Mouse (Mus musculus) CH12.LX (cell line): ENCODE measurements at regions not wholly inside any gene's neighbourhood (a gene's known extent, or its start where the extent isn't known, plus 50 kb on each side); places are given as distances from the start of the nearest gene placed in this dataset.
A peak's percentile ranks its signal among the peaks of the same experiment; 100 is the strongest.

ENCODE experiments used
- DNase-seq: peaks from one replicate; pipeline ENCODE4 v3.0.0-alpha.2; 2013; ENCODE audit errors: extremely low read depth
- H3K27ac ChIP-seq: 2 replicates; pipeline ENCODE4 v1.5.1; 2012; ENCODE audit warnings: low read depth, mild to moderate bottlenecking, control low read depth, moderate library complexity; ENCODE audit not compliant: insufficient read depth
- H3K27me3 ChIP-seq: replicated peaks from 2 replicates; pipeline ENCODE3; 2012; ENCODE audit warnings: inconsistent platforms
- H3K36me3 ChIP-seq, 2 experiments: replicated peaks in 1 of 2; 2 replicates each; pipeline versions ENCODE3 to v1.6.1; 2012; ENCODE audit warnings: inconsistent platforms in 1 of 2, low read length in 1 of 2, mild to moderate bottlenecking in 1 of 2, mixed read lengths in 1 of 2, moderate library complexity in 1 of 2; ENCODE audit not compliant: control insufficient read depth in 1 of 2, insufficient read depth in 1 of 2
- H3K4me1 ChIP-seq, 2 experiments: 2 replicates each; pipeline ENCODE4 v1.6.1; 2012; ENCODE audit warnings: inconsistent platforms in 1 of 2, moderate library complexity in 1 of 2; ENCODE audit not compliant: insufficient read depth in 2 of 2, control insufficient read depth in 1 of 2
- H3K4me2 ChIP-seq: 2 replicates; pipeline ENCODE4 v1.6.1; 2012; ENCODE audit warnings: low read depth, mild to moderate bottlenecking, control low read depth; ENCODE audit not compliant: poor library complexity, insufficient read depth, severe bottlenecking
- H3K4me3 ChIP-seq, 3 experiments: fragments of 150-350 bp in 1 of 3; sonication (generic) in 1 of 3; replicated peaks in 1 of 3; 2 replicates each; pipeline versions ENCODE3 to v1.5.1; 2011 to 2012; ENCODE audit warnings: low read depth in 2 of 3, low read length in 2 of 3, mild to moderate bottlenecking in 2 of 3, moderate library complexity in 2 of 3, control low read depth in 1 of 3, improper control_type of control experiment in 1 of 3, inconsistent platforms in 1 of 3, mixed read lengths in 1 of 3; ENCODE audit not compliant: poor library complexity in 1 of 3
- H3K79me2 ChIP-seq: replicated peaks from 2 replicates; pipeline ENCODE4 v1.6.1; 2012; ENCODE audit warnings: mild to moderate bottlenecking, moderate library complexity; ENCODE audit not compliant: control insufficient read depth, poor library complexity, insufficient read depth, severe bottlenecking; ENCODE audit errors: extremely low read depth
- H3K9ac ChIP-seq: 2 replicates; pipeline ENCODE4 v1.6.1; 2012; ENCODE audit warnings: low read depth, mild to moderate bottlenecking, control low read depth, moderate library complexity; ENCODE audit not compliant: insufficient read depth
- H3K9me3 ChIP-seq: replicated peaks from 2 replicates; pipeline ENCODE3; 2012; ENCODE audit warnings: low read length, inconsistent platforms, mixed read lengths
- BHLHE40 ChIP-seq: IDR thresholded peaks from 2 replicates; pipeline ENCODE4 v1.6.1; 2011; ENCODE audit warnings: mild to moderate bottlenecking, low read depth, low read length, improper control_type of control experiment
- CHD1 ChIP-seq: IDR thresholded peaks from 2 replicates; pipeline ENCODE4 v1.6.1; 2012; ENCODE audit warnings: low read depth, low read length, improper control_type of control experiment, inconsistent platforms
- CHD2 ChIP-seq: IDR thresholded peaks from 2 replicates; pipeline ENCODE4 v1.6.1; 2011; ENCODE audit warnings: low read length, improper control_type of control experiment
- E2F4 ChIP-seq: IDR thresholded peaks from 2 replicates; pipeline ENCODE4 v1.6.1; 2011; ENCODE audit warnings: low read depth, low read length, improper control_type of control experiment; ENCODE audit not compliant: insufficient replicate concordance
- EP300 ChIP-seq: IDR thresholded peaks from 2 replicates; pipeline ENCODE4 v1.6.1; 2011; ENCODE audit warnings: low read length, improper control_type of control experiment
- ETS1 ChIP-seq: conservative IDR thresholded peaks from 2 replicates; pipeline ENCODE4 v1.6.1; 2012; ENCODE audit warnings: low read depth, mild to moderate bottlenecking, inconsistent platforms, low read length, improper control_type of control experiment, moderate library complexity
- IRF4 ChIP-seq: IDR thresholded peaks from 2 replicates; pipeline ENCODE4 v1.6.1; 2014; ENCODE audit warnings: low read depth, mild to moderate bottlenecking, inconsistent platforms, low read length, improper control_type of control experiment
- JUND ChIP-seq: conservative IDR thresholded peaks from 2 replicates; pipeline ENCODE4 v1.6.1; 2011; ENCODE audit warnings: low read depth, low read length, improper control_type of control experiment
- KAT2A ChIP-seq: IDR thresholded peaks from 2 replicates; pipeline ENCODE4 v1.6.1; 2012; ENCODE audit warnings: low read length, improper control_type of control experiment, inconsistent platforms; ENCODE audit not compliant: insufficient replicate concordance
- MAFK ChIP-seq: IDR thresholded peaks from 2 replicates; pipeline ENCODE4 v1.6.1; 2011; ENCODE audit warnings: low read length, improper control_type of control experiment; ENCODE audit not compliant: insufficient replicate concordance
- MAZ ChIP-seq: IDR thresholded peaks from 2 replicates; pipeline ENCODE4 v1.6.1; 2012; ENCODE audit warnings: low read depth, mild to moderate bottlenecking, inconsistent platforms, low read length, improper control_type of control experiment, moderate library complexity
- NELFE ChIP-seq: IDR thresholded peaks from 2 replicates; pipeline ENCODE4 v1.6.1; 2011; ENCODE audit warnings: low read depth, low read length, improper control_type of control experiment
- NRF1 ChIP-seq: IDR thresholded peaks from 2 replicates; pipeline ENCODE4 v1.6.1; 2014; ENCODE audit warnings: low read depth, mild to moderate bottlenecking, inconsistent platforms, low read length, improper control_type of control experiment, moderate library complexity
- PAX5 ChIP-seq: IDR thresholded peaks from 2 replicates; pipeline ENCODE4 v1.6.1; 2012; ENCODE audit warnings: low read length, inconsistent platforms, mixed read lengths
- POLR2A ChIP-seq: IDR thresholded peaks from 2 replicates; pipeline ENCODE4 v1.6.1; 2011; ENCODE audit warnings: low read depth, mild to moderate bottlenecking, improper control_type of control experiment, low read length
- SIN3A ChIP-seq: IDR thresholded peaks from 2 replicates; pipeline ENCODE4 v1.6.1; 2012; ENCODE audit warnings: low read length, improper control_type of control experiment, inconsistent platforms
- TCF12 ChIP-seq: IDR thresholded peaks from 2 replicates; pipeline ENCODE4 v1.6.1; 2014; ENCODE audit warnings: low read depth, mild to moderate bottlenecking, inconsistent platforms, low read length, improper control_type of control experiment
- ZMIZ1 ChIP-seq: IDR thresholded peaks from 2 replicates; pipeline ENCODE4 v1.6.1; 2012; ENCODE audit warnings: low read depth, mild to moderate bottlenecking, inconsistent platforms, low read length, improper control_type of control experiment
- ZNF384 ChIP-seq: IDR thresholded peaks from 2 replicates; pipeline ENCODE4 v1.6.1; 2012; ENCODE audit warnings: low read depth, low read length, improper control_type of control experiment, inconsistent platforms
- dilution Hi-C: fragments of 300-500 bp; cut with MboI; formaldehyde crosslinking; loops from 2 replicates; pipeline ENCODE4 v1.14.3; 2020; ENCODE audit warnings: low sequenced_read_pairs; ENCODE audit not compliant: extremely low pct_unique_long_range_greater_than_20kb, extremely low pct_ligation_motif_present
- in situ Hi-C: fragments of 300-500 bp; cut with MboI; formaldehyde crosslinking; loops from 3 replicates; pipeline ENCODE4 v1.14.3; 2019; ENCODE audit warnings: low sequenced_read_pairs, low pct_ligation_motif_present, low pct_unique_long_range_greater_than_20kb, mixed read lengths

GRCm38 (mm10) chr12:70706806-70707628, 118.3 kb upstream of the Frmd6 start:
- Histone ChIP-seq H3K27me3 (no peaks in the 10 kb centered on the region), H3K36me3 (no peaks in the 10 kb centered on the region), H3K9me3 (no peaks in the 10 kb centered on the region), H3K4me2 (peak overlapping the region; percentile 34; the same call in 1 of the 2 replicates), H3K9ac (no peak overlapping the region), H3K79me2 (no peaks in the 10 kb centered on the region), H3K4me1 (peaks cover 18 to 28% of the 10 kb centered on the region in 2 experiments), H3K27ac (no peak overlapping the region), H3K4me3 (no peak overlapping the region)
- peak; percentile 84 for DNase-seq
- in situ Hi-C loops: no loop called here
- dilution Hi-C loops: no loop called here
- peak; percentile 2; the same call in 1 of the 2 replicates for TF ChIP-seq TCF12
- peak; percentile 86 for TF ChIP-seq ZNF384
- TF ChIP-seq MAFK: peak; percentile 50; the same call in 1 of the 2 replicates
- no peak for TF ChIP-seq NELFE
- no peak for TF ChIP-seq SIN3A
- TF ChIP-seq ETS1: peak; percentile 67
- peak; percentile 70; the same call in 1 of the 2 replicates for TF ChIP-seq IRF4
- 0 out of 2 replicates have a peak, but pooled peaks have one; percentile 32 for TF ChIP-seq JUND
- TF ChIP-seq KAT2A: no peak
- TF ChIP-seq MAZ: peak; percentile 58; the same call in 1 of the 2 replicates
- 0 out of 2 replicates have a peak, but pooled peaks have one; percentile 39 for TF ChIP-seq CHD2
- TF ChIP-seq EP300: peak; percentile 62
- no peak for TF ChIP-seq POLR2A
- no peak for TF ChIP-seq E2F4
- TF ChIP-seq ZMIZ1: no peak
- no peak for TF ChIP-seq PAX5
- TF ChIP-seq BHLHE40: peak; percentile 90
- TF ChIP-seq CHD1: no peak
- no peak for TF ChIP-seq NRF1
